Mouse (Mus musculus) forelimb bud, embryonic 11.5 days (tissue): Measurements from ENCODE around the gene Nudt10.
"Not testable (repeated sequence)": the region's sequence is repeated elsewhere in the genome, so short reads cannot be mapped to it uniquely, and the experiment has no call there.

Source experiments
- DNase-seq: peaks from one replicate; pipeline ENCODE4 v3.0.0-alpha.2; 2012; ENCODE audit warnings: low read depth, low spot score

The Nudt10 gene

DNA sequence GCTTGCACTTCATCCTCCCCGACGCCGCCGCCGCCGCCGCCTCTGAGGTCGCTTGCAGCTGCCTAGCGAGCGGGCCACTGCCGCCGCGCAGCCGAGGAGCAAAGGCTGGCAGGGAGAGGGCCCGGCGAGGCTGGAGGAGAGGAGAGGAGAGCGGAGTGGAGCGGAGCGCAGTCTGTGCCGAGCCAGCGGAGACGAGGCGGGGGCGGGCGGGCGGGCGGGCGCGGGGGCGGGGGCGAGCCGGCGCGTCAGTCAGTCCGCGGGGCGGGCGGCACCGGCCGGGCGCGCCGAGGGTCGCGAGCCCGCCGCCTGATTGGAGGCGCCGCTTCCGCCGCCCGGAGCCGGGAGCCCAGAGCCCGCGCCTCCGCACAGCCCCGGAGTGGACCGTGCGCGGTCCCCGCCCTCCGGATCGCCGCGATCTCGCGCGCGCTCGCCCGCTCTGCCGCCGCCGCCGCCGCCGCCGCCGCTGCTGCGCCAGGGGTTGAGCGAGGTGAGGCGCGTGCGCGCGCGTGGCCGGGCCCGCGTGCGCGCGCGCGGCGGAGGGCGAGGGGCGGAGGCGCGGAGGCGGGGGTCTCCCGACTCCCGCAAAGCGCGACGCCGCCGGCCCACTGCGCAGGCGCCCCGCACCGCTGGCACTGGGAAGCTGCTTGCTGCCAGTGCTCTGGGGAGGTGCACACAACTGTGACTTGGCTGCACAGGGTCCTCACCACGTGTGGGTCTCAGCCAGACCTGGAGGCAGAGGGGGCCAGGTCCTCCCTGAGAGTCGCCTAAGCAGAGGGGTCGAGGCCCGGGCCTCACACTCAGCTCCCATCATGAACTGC, at the start of gene Nudt10:
Nudt10 (minus strand) TSS at position 193 of the 818 bp plus-strand sequence.
- not testable (repeated sequence) for DNase-seq

DNA sequence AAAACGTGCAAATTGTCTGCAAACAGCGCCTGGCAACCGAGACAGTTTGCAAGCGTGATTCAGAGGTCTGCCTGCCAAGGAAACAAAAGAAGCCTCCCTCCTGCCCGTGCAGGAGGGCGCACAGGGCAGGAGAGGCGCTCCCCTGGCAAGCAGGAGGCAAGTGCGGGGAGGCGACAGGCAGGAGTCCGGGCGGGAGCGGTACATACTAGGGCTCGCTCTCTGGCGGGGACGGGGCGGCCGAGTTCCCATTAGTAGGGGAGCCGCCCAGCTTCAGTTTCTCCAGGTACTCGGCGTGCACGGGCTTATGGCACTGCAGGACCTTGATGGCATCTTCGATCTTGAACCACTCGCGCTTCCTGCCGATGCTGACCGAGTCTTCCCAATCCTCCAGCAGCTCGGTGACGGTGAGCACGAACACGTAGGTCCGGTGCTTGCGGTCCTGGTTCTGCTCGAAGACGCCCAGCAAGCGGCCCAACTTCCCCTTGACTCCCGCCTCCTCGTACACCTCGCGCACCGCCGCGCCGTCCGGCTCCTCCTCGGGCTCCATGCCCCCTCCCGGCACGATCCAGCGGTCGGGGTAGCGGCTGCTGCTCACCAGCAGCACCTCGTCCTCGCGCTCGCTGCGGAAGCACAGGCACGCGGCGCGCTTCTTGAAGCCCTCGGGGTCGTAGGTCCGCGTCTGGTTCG, 536 bp downstream of the Nudt10 start:
- DNase-seq: not testable (repeated sequence)

DNA sequence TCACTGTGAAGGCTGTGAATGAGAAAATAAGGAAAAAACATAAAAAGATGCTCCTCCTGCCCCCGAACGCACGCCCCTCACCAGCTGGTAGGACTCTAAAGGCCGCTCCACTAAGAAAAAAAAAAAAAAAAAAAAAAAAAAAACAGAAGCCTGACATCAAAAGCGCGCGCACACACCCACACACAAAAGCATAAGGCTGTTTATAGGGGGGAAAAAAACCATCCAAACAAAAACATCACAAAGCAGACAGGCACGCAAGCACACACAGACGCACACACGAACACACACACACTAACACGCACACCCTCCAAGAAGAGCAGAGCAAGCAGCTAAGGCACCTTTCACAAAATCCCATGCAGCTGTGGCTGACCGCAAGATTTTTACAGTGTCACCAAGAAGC, 1.1 kb downstream of the Nudt10 start:
- DNase-seq: peak; percentile 3
